Mouse (Mus musculus) thymus, adult 18-20 months (tissue): Measurements from ENCODE around the gene Nudcd3.

Experiments used
- DNase-seq, 2 experiments: peaks; one replicate each; pipeline ENCODE4 v3.0.0; 2022; ENCODE audit warnings: mixed read lengths in 2 of 2

Nudcd3 gene

GRCm38 (mm10) chr11:6177781-6178420 is 22.3 kb downstream of the Nudcd3 start:
- DNase-seq = no peak

- no peak for DNase-seq
Observed at GRCm38 (mm10) chr11:6175506-6175905, 24.7 kb downstream of the Nudcd3 start.

DNA sequence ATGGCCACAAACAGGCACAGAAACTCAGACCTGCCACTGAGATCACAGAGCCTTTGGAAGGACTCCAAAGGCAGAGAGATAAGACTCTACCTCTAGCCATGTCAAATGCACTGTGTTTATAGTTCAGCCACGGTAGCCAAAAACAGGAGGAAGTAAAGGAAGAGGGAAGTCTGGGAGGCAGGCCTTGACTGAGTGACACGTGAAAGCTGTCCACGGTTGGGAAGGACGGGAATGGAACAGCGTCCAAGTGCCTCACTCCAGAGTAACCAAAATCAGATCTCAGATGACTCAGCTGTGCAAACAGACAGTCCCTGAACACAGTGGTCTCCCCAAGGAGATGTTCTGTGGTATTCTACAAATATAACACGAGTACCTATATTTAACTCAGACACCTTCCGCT is 25.5 kb downstream of the Nudcd3 start:
- DNase-seq = no peak

DNA sequence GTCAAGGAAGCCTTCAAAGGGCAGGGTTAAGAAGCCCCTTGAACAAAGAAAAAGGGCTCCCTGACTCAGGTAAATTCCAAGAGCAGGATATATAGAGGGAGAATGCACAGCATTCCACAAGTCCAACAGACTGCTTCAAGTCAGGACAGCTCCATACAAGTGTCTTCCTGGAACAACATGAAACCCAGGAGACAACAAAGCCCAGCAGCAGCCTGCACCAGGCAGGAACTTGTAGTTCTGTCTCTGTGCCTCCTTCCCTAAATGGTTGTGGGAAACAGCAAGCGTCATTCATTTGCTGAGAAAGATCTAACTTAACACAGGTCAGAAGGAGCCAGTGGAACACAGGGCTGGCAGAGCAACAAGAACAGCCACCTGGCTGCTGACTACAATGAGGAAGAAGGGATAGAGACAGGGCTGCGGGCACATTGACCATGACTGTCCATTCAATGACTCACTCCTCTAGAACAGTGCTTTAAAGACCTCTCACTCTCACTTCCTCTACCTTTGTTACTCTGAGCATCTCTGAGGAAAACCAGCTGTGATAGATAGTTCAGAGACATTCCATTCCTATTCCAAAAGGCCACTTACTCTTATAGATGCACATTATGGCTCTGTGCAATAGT is 31.1 kb downstream of the Nudcd3 start:
- no peak for DNase-seq

DNA sequence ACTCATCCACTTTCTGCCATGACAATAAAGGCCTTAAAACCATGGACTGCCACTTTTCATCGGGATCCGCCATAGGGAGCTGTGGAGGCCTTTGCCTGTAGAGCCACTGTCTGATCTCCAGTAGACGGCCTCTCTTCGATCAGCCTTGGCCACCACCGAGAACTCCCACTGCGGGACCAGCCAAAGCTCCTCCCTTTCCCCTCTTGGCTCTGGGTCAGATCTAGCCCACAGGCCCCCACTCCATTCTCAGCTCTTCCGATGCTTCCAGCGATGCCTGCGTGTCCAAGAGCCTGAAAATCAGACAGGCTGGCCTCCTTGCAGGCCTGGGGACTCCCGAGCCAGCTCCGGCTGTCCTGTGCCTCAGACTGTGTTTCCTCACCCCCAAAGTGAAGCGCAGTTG is 33.9 kb downstream of the Nudcd3 start:
- DNase-seq = no peak

GRCm38 (mm10) chr11:6165391-6166081 is 34.7 kb downstream of the Nudcd3 start:
- DNase-seq = no peak

DNA sequence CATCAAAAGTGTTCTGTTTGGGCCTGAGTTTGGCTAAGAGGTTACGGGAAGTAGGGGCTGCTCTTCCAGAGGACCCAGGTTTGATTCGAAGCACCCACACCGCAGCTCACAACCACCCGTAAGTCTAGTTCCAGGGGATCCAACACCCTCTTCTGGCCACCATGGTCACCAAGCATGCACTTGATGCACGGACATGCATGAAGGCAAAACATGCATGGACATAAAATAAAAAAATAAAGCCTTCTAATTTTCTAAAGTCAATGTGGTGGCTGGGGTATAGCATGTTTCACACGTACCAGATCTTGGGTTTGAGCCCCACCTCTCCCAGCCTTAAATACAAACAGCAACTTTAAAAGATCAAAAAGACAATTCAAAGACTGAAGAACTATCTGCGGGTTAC is 35.4 kb downstream of the Nudcd3 start:
- no peak for DNase-seq

DNA sequence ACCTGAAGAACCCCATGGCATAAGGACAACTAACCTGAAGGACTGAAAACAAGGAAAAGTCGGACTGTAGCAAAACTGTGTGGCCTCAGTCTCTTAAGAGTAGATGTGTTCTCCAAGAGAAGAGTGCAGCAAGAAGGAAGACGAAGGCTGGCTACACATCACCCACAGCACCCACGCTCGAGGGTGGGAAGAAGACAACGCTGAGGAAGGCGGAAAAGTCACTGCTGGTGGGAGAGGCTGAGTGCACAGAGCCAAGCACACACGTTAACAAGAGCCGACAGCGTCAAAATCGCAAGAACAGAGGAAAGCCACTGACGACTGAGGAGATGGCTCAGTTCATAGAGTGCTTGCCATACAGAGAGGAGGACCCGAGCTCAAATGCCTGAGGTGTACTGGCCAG is 36.5 kb downstream of the Nudcd3 start:
- no peak for DNase-seq

DNA sequence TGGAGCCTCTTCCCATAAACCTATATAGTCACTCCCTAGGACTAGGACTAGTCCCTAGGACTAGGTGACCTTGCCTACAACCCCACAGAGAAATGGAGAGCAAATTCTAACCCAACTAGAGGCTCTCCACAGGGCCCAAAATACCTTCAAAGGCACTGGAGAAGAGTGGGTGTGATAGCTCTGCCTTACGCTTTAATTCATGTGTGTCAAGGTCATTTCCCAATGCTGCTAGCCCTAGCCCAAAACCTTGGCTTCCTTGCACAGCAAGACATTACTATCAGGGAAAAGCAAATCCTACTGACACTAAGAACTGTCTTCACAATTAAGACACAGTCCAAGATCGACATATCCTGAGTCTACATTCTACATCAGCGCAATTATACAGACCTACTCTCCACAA is 37.2 kb downstream of the Nudcd3 start:
- DNase-seq = no peak

GRCm38 (mm10) chr11:6161549-6161948 is 38.7 kb downstream of the Nudcd3 start:
- DNase-seq = no peak

DNA sequence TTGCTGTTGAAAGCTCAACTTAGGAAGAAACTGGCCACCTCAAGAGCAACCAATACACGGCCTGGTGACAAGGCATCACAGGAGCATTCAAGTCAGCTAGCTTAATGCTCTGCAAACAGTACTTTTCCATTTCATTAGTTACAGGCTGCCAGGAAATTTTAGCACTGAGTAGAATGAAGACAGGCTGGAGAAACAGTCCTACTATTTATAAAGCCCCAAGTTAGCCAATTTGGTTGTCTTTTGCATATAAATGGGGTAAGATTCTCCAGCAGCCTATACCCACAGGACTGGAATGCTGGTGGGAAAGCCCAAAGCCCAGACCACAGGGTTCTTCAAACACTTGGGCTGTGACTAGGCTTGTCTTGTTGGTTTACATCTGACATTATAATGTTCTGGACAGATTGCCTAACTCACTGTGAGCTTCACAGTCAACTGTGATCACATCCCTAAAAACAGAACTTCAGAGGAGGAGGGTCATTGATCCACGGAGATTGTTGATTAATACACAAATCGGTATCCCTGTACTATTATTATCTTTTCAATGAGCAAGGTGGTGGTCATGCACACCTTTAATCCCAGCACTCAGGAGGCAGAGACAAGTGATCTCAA is 39.4 kb downstream of the Nudcd3 start:
- no peak for DNase-seq

GRCm38 (mm10) chr11:6159704-6160275 is 40.4 kb downstream of the Nudcd3 start:
- DNase-seq = no peak

DNA sequence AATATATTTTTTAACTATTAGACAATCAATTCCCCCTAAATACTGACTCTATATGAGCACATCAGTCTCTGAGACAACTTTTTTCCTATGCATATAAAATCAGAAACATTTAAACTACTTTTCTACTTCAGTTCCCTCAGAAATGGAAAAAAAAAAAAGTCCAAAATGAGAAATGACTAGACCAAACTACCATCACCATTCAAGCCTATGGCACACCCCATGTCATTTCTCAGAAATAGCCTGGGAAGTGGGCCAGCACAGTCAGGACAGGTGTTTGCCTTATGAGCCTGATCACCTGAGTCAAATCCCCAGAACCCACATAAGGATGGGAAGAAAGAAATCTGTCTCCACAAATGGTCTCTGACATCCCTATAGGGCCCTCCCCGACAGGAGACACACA is 41.7 kb downstream of the Nudcd3 start:
- DNase-seq = no peak

DNA sequence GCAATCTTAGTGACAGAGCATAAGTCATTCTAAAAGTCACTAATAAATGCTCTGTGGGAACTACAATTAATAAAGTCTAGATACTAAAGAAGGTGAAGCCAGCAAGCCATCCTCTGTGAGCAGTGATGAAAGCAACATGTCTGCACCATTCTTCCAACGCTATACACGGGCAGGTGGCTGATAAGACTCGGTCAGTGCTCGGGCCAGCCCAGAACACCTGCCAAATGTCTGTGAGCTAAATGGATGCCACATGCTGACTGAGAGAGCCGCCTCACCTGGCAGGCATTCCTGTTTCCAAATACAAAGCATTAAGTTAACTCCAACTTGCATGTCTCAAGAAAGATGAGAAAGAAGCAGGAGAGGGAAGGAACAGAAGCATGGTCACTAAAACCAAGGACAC is 43.1 kb downstream of the Nudcd3 start:
- no peak for DNase-seq

DNA sequence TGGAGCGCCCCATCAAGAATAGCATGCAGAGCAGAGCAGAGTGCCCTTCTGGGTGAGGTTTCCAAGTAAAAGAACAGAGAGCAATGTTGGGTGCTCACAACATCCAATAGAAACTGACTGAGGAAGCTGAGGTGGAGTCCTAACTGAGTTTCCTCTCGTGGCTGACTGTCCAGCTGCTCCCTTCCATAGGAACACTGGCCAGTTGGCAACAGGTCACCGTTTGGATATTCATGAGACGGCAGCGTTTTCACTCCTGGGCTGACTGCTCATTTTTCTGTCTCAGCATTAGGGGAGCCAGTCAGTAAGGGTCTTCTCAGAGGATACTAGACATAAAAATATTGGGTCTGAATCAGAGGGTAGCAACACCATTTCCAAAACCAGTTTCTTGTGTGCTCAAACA is 43.6 kb downstream of the Nudcd3 start:
- DNase-seq = no peak

GRCm38 (mm10) chr11:6154211-6154701 is 46.0 kb downstream of the Nudcd3 start:
- DNase-seq = peak; percentile 65 to 69

DNA sequence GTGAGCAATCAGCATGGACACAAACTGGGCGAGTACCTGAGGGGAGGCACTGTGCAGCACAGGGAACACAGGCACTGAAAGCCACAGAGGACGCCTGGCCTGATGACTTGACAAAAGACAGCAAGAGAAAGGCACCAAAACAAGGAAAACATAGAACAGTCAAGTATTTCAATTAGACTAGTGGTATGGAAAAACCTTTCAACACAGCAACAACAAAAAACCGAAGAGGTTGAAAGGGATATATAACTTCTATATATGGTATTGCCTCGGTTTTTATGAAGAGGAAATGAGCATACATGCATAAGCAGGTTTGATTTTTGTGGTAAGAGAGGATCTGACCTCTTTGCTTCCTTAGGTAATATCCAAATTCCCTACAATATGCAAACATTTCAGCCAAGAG is 47.4 kb downstream of the Nudcd3 start:
- no peak for DNase-seq

- DNase-seq = no peak
Observed at GRCm38 (mm10) chr11:6138233-6138950, 61.8 kb downstream of the Nudcd3 start.

GRCm38 (mm10) chr11:6132886-6133285 is 67.3 kb downstream of the Nudcd3 start:
- DNase-seq = no peak

GRCm38 (mm10) chr11:6130578-6130977 is 69.6 kb downstream of the Nudcd3 start:
- DNase-seq = no peak

- no peak for DNase-seq
Observed at GRCm38 (mm10) chr11:6123605-6124120, 76.6 kb downstream of the Nudcd3 start.

DNA sequence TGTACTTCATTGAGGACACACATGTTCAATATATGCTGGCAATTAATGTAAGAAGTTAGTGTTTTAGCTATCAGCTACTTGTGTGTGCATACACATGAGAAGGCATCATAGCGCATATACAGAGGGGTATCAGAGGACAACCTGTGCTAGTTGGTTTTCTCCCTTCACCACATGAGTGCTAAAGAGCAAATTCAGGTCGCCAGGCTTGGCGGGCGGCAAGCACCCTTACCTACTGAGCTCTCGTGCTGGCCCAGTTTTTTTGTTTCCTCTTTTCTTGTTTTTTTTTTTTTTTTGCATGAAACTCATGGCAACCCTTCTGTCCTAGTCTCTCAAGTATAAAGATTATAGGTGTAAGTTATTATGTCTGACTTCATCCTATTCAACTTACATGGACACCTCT is 77.6 kb downstream of the Nudcd3 start:
- DNase-seq = peak in 1 of 2 experiments; percentile 21
